Mouse (Mus musculus) bone marrow, adult 2 months (tissue): ENCODE results near the gene 2200002D01Rik. TPM values are rescaled to one million over a fixed set of nuclear protein-coding genes. Genes with fewer than 3 reads are reported as not detected.

Source experiments
- H3K27ac ChIP-seq: fragments of 200-500 bp; 2 replicates; pipeline ENCODE4 v1.5.1; 2012; ENCODE audit warnings: low read depth, mild to moderate bottlenecking, control low read depth, inconsistent platforms, low read length; ENCODE audit not compliant: control insufficient read depth, poor library complexity, insufficient read depth
- H3K4me1 ChIP-seq: fragments of 200-500 bp; 2 replicates; pipeline ENCODE4 v1.6.1; 2011; ENCODE audit warnings: low read length; ENCODE audit not compliant: control insufficient read depth, insufficient read depth
- H3K4me3 ChIP-seq: fragments of 200-500 bp; replicated peaks from 2 replicates; pipeline ENCODE3; 2011; ENCODE audit warnings: mild to moderate bottlenecking, low read depth, low read length, control low read depth; ENCODE audit not compliant: control insufficient read depth
- CTCF ChIP-seq: fragments of 200-500 bp; IDR thresholded peaks from 2 replicates; pipeline ENCODE4 v1.5.1; 2011; ENCODE audit warnings: low read length, control low read depth; ENCODE audit not compliant: control insufficient read depth, insufficient read depth
- POLR2A ChIP-seq: fragments of 200-500 bp; IDR thresholded peaks from 2 replicates; pipeline ENCODE4 v1.6.1; 2011; ENCODE audit warnings: low read depth, mild to moderate bottlenecking, control low read depth, low read length, borderline replicate concordance; ENCODE audit not compliant: control insufficient read depth
- WGBS: fragments of 180-500 bp; shearing (Covaris S2); methylation state at CpG from one replicate; pipeline ENCODE4 v1.1.7; 2018; 5-methylcytosine and 5-hydroxymethylcytosine counted together
- polyA plus RNA-seq: library from polyadenylated mRNA; stranded (reverse); fragments of >200 nt; gene quantifications from 2 replicates; pipeline ENCODE4 v1.2.4, GENCODE M21; 2011; ENCODE audit warnings: low replicate concordance; ENCODE audit not compliant: missing spikeins, insufficient read depth, insufficient read length

The 2200002D01Rik gene
- polyA plus RNA-seq, 1 experiment: 18.7 TPM

GRCm38 (mm10) chr7:29202577-29202976 lies 45.7 kb downstream of the 2200002D01Rik start:
- TF ChIP-seq CTCF (no peak), POLR2A (no peak)
- Histone ChIP-seq H3K4me3 (no peak overlapping the region), H3K4me1 (no peaks in the 10 kb centered on the region), H3K27ac (no peak overlapping the region)
- WGBS: 51% methylated on average over 6 of the region's 6 CpGs

Other genes with a start within 250 kb of the 2200002D01Rik start
- 0.93 and 2.7 TPM in 2 replicates for gene Ryr1, start 123.3 kb downstream of the 2200002D01Rik start, polyA plus RNA-seq
- 49.7 and 156 TPM in 2 replicates for gene Rasgrp4, start 113.6 kb downstream of the 2200002D01Rik start, polyA plus RNA-seq
- 37.8 and 56.8 TPM in 2 replicates for gene Fam98c, start 92.2 kb downstream of the 2200002D01Rik start, polyA plus RNA-seq
- gene Ggn, start 78.3 kb downstream of the 2200002D01Rik start, polyA plus RNA-seq: 0.59 TPM in 1 of 2 replicates, not detected in the other
- 2.3 and 7.1 TPM in 2 replicates for gene Spred3, start 78.1 kb downstream of the 2200002D01Rik start, polyA plus RNA-seq
- 93.2 and 170 TPM in 2 replicates for gene Psmd8, start 67.8 kb downstream of the 2200002D01Rik start, polyA plus RNA-seq
- 1.7 and 4.1 TPM in 2 replicates for gene Catsperg1, start 34.4 kb downstream of the 2200002D01Rik start, polyA plus RNA-seq
- 3.5 and 8.8 TPM in 2 replicates for gene Kcnk6, start 16.0 kb downstream of the 2200002D01Rik start, polyA plus RNA-seq
- 8.5 and 10.7 TPM in 2 replicates for gene Yif1b, start 10.1 kb downstream of the 2200002D01Rik start, polyA plus RNA-seq
- gene Spint2, start 33.4 kb upstream of the 2200002D01Rik start, polyA plus RNA-seq: 17.2 and 35.7 TPM in 2 replicates
- gene Ppp1r14a, start 40.8 kb upstream of the 2200002D01Rik start, polyA plus RNA-seq: 1.9 and 3.2 TPM in 2 replicates
- 0.56 and 1.5 TPM in 2 replicates for gene Dpf1, start 55.5 kb upstream of the 2200002D01Rik start, polyA plus RNA-seq